Mouse (Mus musculus) bone marrow, adult 2 months (tissue): Measurements from ENCODE around the gene Carmil1. TPM values are rescaled to one million over a fixed set of nuclear protein-coding genes. Genes with fewer than 3 reads are reported as not detected.

ENCODE experiments used
- H3K27ac ChIP-seq: fragments of 200-500 bp; 2 replicates; pipeline ENCODE4 v1.5.1; 2012; ENCODE audit warnings: low read depth, mild to moderate bottlenecking, control low read depth, inconsistent platforms, low read length; ENCODE audit not compliant: control insufficient read depth, poor library complexity, insufficient read depth
- H3K4me1 ChIP-seq: fragments of 200-500 bp; 2 replicates; pipeline ENCODE4 v1.6.1; 2011; ENCODE audit warnings: low read length; ENCODE audit not compliant: control insufficient read depth, insufficient read depth
- H3K4me3 ChIP-seq: fragments of 200-500 bp; replicated peaks from 2 replicates; pipeline ENCODE3; 2011; ENCODE audit warnings: mild to moderate bottlenecking, low read depth, low read length, control low read depth; ENCODE audit not compliant: control insufficient read depth
- CTCF ChIP-seq: fragments of 200-500 bp; IDR thresholded peaks from 2 replicates; pipeline ENCODE4 v1.5.1; 2011; ENCODE audit warnings: low read length, control low read depth; ENCODE audit not compliant: control insufficient read depth, insufficient read depth
- POLR2A ChIP-seq: fragments of 200-500 bp; IDR thresholded peaks from 2 replicates; pipeline ENCODE4 v1.6.1; 2011; ENCODE audit warnings: low read depth, mild to moderate bottlenecking, control low read depth, low read length, borderline replicate concordance; ENCODE audit not compliant: control insufficient read depth
- WGBS: fragments of 180-500 bp; shearing (Covaris S2); methylation state at CpG from one replicate; pipeline ENCODE4 v1.1.7; 2018; 5-methylcytosine and 5-hydroxymethylcytosine counted together
- polyA plus RNA-seq: library from polyadenylated mRNA; stranded (reverse); fragments of >200 nt; gene quantifications from 2 replicates; pipeline ENCODE4 v1.2.4, GENCODE M21; 2011; ENCODE audit warnings: low replicate concordance; ENCODE audit not compliant: missing spikeins, insufficient read depth, insufficient read length

Gene Carmil1
- polyA plus RNA-seq, 1 experiment = 9.8 TPM

GRCm38 (mm10) chr13:23990928-23991327 lies 289.7 kb downstream of the Carmil1 start, which contains the start of gene Scgn:
Gene Scgn, minus strand, starts transcription at chr13:23991214.
- Histone ChIP-seq H3K4me3 (no peak within 1 kb of the TSS), H3K4me1 (no peaks in the 10 kb centered on the region), H3K27ac (no peak within 1 kb of the TSS)
- 4% methylated on average over 20 of the region's 20 CpGs for WGBS
- no peak for TF ChIP-seq CTCF
- no peak for TF ChIP-seq POLR2A

GRCm38 (mm10) chr13:23990451-23990850 lies 290.1 kb downstream of the Carmil1 start:
- 42% methylated on average over 5 of the region's 5 CpGs for WGBS
- TF ChIP-seq POLR2A = no peak
- Histone ChIP-seq H3K4me3 (no peak overlapping the region), H3K27ac (no peak overlapping the region), H3K4me1 (no peaks in the 10 kb centered on the region)

- no peak overlapping the region for H3K4me3 ChIP-seq
- TF ChIP-seq CTCF (no peak), POLR2A (no peak)
- H3K4me1 ChIP-seq = no peaks in the 10 kb centered on the region
- WGBS = 54% methylated on average over 3 of the region's 3 CpGs
- H3K27ac ChIP-seq = no peak overlapping the region
Observed at GRCm38 (mm10) chr13:23985130-23985529, 295.5 kb downstream of the Carmil1 start.

GRCm38 (mm10) chr13:23972271-23972670 lies 308.3 kb downstream of the Carmil1 start:
- WGBS = 68% methylated on average over 5 of the region's 5 CpGs
- no peaks in the 10 kb centered on the region for H3K4me1 ChIP-seq
- no peak for TF ChIP-seq POLR2A
- TF ChIP-seq CTCF = no peak
- no peak overlapping the region for H3K4me3 ChIP-seq
- H3K27ac ChIP-seq = no peak overlapping the region

GRCm38 (mm10) chr13:23971870-23972269 lies 308.7 kb downstream of the Carmil1 start:
- Histone ChIP-seq H3K4me3 (no peak overlapping the region), H3K4me1 (no peaks in the 10 kb centered on the region), H3K27ac (no peak overlapping the region)
- TF ChIP-seq POLR2A (no peak), CTCF (no peak)
- WGBS = 62% methylated on average over 2 of the region's 2 CpGs

DNA sequence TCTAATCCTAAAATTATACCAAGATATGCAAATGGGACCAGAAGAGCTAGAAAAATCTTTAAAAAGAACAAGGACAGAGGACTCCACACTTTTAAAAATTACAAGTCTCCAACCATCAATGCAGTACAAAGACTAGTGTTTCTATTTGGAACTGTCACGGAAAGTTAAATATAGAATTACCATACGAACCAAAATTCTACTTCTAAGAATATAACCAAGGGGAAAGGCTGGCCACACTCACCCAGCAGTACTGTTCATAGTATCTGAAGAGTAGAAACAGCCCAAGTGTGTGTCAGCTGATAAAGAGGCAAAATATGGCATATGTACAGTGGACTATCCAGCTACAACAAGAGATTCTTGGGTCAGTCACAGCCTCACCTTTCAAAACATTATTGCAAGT lies 315.7 kb downstream of the Carmil1 start:
- WGBS = 51% methylated on average over 2 of the region's 2 CpGs
- Histone ChIP-seq H3K4me1 (no peaks in the 10 kb centered on the region; the same call in 1 of the 2 replicates), H3K27ac (no peak overlapping the region), H3K4me3 (no peak overlapping the region)
- TF ChIP-seq CTCF = no peak
- no peak for TF ChIP-seq POLR2A

Other genes starting within 250 kb of the Carmil1 start
- gene Cmah, start 46.6 kb upstream of the Carmil1 start, polyA plus RNA-seq = 7.3 and 11.1 TPM in 2 replicates